Mouse (Mus musculus): ENCODE measurements at regions not wholly inside any gene's neighbourhood (a gene's known extent, or its start where the extent isn't known, plus 50 kb on each side); places are given as distances from the start of the nearest gene placed in this dataset.

GRCm38 (mm10) chr5:97218712-97219111 lies 107.3 kb upstream of the Paqr3 start:
- in situ Hi-C loops (cut with MboI; ENCODE audit: low pct_ligation_motif_present, low pct_unique_long_range_greater_than_20kb, low sequenced_read_pairs): no loop called here
- no peaks in the 10 kb centered on the region for H3K27me3 ChIP-seq (replicated peaks)

GRCm38 (mm10) chr5:97205606-97206005 lies 94.2 kb upstream of the Paqr3 start:
- in situ Hi-C loops (cut with MboI; ENCODE audit: low pct_ligation_motif_present, low pct_unique_long_range_greater_than_20kb, low sequenced_read_pairs): no loop called here

More at GRCm38 (mm10) chr5:97218712-97219111, 107.3 kb upstream of the Paqr3 start:
- dilution Hi-C loops (cut with MboI; ENCODE audit: extremely low pct_ligation_motif_present, extremely low pct_unique_long_range_greater_than_20kb, low sequenced_read_pairs): no loop called here
- H3K9ac ChIP-seq (ENCODE audit: insufficient read depth, low read depth): no peak overlapping the region
- H3K79me2 ChIP-seq (replicated peaks; ENCODE audit: control insufficient read depth, extremely low read depth, insufficient read depth, poor library complexity, severe bottlenecking): no peaks in the 10 kb centered on the region
- no peak overlapping the region for H3K4me2 ChIP-seq (ENCODE audit: insufficient read depth, low read depth, poor library complexity, severe bottlenecking)
- no peaks in the 10 kb centered on the region for H3K36me3 ChIP-seq (replicated peaks in 1 of 2; ENCODE audit: control insufficient read depth in 1 of 2, insufficient read depth in 1 of 2, low read length in 1 of 2)
- no peaks in the 10 kb centered on the region for H3K9me3 ChIP-seq (replicated peaks; ENCODE audit: low read length)
- no peak overlapping the region for H3K4me3 ChIP-seq (replicated peaks in 1 of 3; ENCODE audit: low read depth in 2 of 3, low read length in 2 of 3, poor library complexity in 1 of 3)
- no peaks in the 10 kb centered on the region; a peak in 1 of 4 replicates for H3K4me1 ChIP-seq (ENCODE audit: control insufficient read depth in 1 of 2, insufficient read depth in 2 of 2)
- DNase-seq (ENCODE audit: extremely low read depth): no peak
- no peak overlapping the region for H3K27ac ChIP-seq (ENCODE audit: insufficient read depth, low read depth)
- TF ChIP-seq ZNF384 (IDR thresholded peaks at IDR 0.05; ENCODE audit: low read depth, low read length): no peak
- TF ChIP-seq UBTF (IDR thresholded peaks at IDR 0.05; ENCODE audit: low read depth, low read length): no peak
- TF ChIP-seq PAX5 (IDR thresholded peaks at IDR 0.05; ENCODE audit: low read length): no peak
- TF ChIP-seq HCFC1 (IDR thresholded peaks at IDR 0.05; ENCODE audit: low read depth, low read length): no peak
- TF ChIP-seq CHD1 (IDR thresholded peaks at IDR 0.05; ENCODE audit: low read depth, low read length): no peak
- no peak for TF ChIP-seq POLR2A (IDR thresholded peaks at IDR 0.05; ENCODE audit: low read depth, low read length)
- no peak for TF ChIP-seq ZC3H11A (IDR thresholded peaks at IDR 0.05; ENCODE audit: low read depth, low read length)
- no peak for TF ChIP-seq TCF12 (IDR thresholded peaks at IDR 0.05; ENCODE audit: low read depth, low read length)
- TF ChIP-seq MAFK (IDR thresholded peaks at IDR 0.05; ENCODE audit: insufficient replicate concordance, low read length): no peak
- TF ChIP-seq MEF2A (IDR thresholded peaks at IDR 0.05; ENCODE audit: borderline replicate concordance, low read depth, low read length): no peak

GRCm38 (mm10) chr5:97204337-97204736 lies 92.9 kb upstream of the Paqr3 start:
- Histone ChIP-seq H3K9ac (ENCODE audit: insufficient read depth, low read depth) (no peak overlapping the region), H3K36me3 (replicated peaks in 1 of 2; ENCODE audit: control insufficient read depth in 1 of 2, insufficient read depth in 1 of 2, low read length in 1 of 2) (no peaks in the 10 kb centered on the region), H3K27me3 (replicated peaks) (no peaks in the 10 kb centered on the region), H3K9me3 (replicated peaks; ENCODE audit: low read length) (no peaks in the 10 kb centered on the region), H3K4me2 (ENCODE audit: insufficient read depth, low read depth, poor library complexity, severe bottlenecking) (no peak overlapping the region), H3K4me3 (replicated peaks in 1 of 3; ENCODE audit: low read depth in 2 of 3, low read length in 2 of 3, poor library complexity in 1 of 3) (no peak overlapping the region), H3K27ac (ENCODE audit: insufficient read depth, low read depth) (no peak overlapping the region), H3K4me1 (ENCODE audit: control insufficient read depth in 1 of 2, insufficient read depth in 2 of 2) (no peaks in the 10 kb centered on the region; a peak in 1 of 4 replicates), H3K79me2 (replicated peaks; ENCODE audit: control insufficient read depth, extremely low read depth, insufficient read depth, poor library complexity, severe bottlenecking) (no peaks in the 10 kb centered on the region)
- dilution Hi-C loops (cut with MboI; ENCODE audit: extremely low pct_ligation_motif_present, extremely low pct_unique_long_range_greater_than_20kb, low sequenced_read_pairs): no loop called here
- no peak for TF ChIP-seq MAX (IDR thresholded peaks at IDR 0.05; ENCODE audit: low read length)
- TF ChIP-seq ELF1 (IDR thresholded peaks at IDR 0.05; ENCODE audit: low read depth, low read length): no peak
- TF ChIP-seq CHD1 (IDR thresholded peaks at IDR 0.05; ENCODE audit: low read depth, low read length): no peak
- TF ChIP-seq UBTF (IDR thresholded peaks at IDR 0.05; ENCODE audit: low read depth, low read length): no peak
- TF ChIP-seq E2F4 (IDR thresholded peaks at IDR 0.05; ENCODE audit: insufficient replicate concordance, low read depth, low read length): no peak
- no peak for TF ChIP-seq PAX5 (IDR thresholded peaks at IDR 0.05; ENCODE audit: low read length)
- no peak for TF ChIP-seq POLR2AphosphoS2 (IDR thresholded peaks at IDR 0.05; ENCODE audit: low read depth, low read length)
- no peak for DNase-seq (ENCODE audit: extremely low read depth)
- in situ Hi-C loops (cut with MboI; ENCODE audit: low pct_ligation_motif_present, low pct_unique_long_range_greater_than_20kb, low sequenced_read_pairs): no loop called here

More at GRCm38 (mm10) chr5:97205606-97206005, 94.2 kb upstream of the Paqr3 start:
- TF ChIP-seq NRF1 (IDR thresholded peaks at IDR 0.05; ENCODE audit: low read depth, low read length) (no peak), BHLHE40 (IDR thresholded peaks at IDR 0.05; ENCODE audit: low read depth, low read length) (no peak)
- no peaks in the 10 kb centered on the region for H3K36me3 ChIP-seq (replicated peaks in 1 of 2; ENCODE audit: control insufficient read depth in 1 of 2, insufficient read depth in 1 of 2, low read length in 1 of 2)
- no peaks in the 10 kb centered on the region; a peak in 1 of 4 replicates for H3K4me1 ChIP-seq (ENCODE audit: control insufficient read depth in 1 of 2, insufficient read depth in 2 of 2)
- DNase-seq (ENCODE audit: extremely low read depth): no peak
- H3K9me3 ChIP-seq (replicated peaks; ENCODE audit: low read length): no peaks in the 10 kb centered on the region
- H3K4me3 ChIP-seq (replicated peaks in 1 of 3; ENCODE audit: low read depth in 2 of 3, low read length in 2 of 3, poor library complexity in 1 of 3): no peak overlapping the region
- H3K4me2 ChIP-seq (ENCODE audit: insufficient read depth, low read depth, poor library complexity, severe bottlenecking): no peak overlapping the region
- H3K27me3 ChIP-seq (replicated peaks): no peaks in the 10 kb centered on the region
- no peak overlapping the region for H3K27ac ChIP-seq (ENCODE audit: insufficient read depth, low read depth)
- dilution Hi-C loops (cut with MboI; ENCODE audit: extremely low pct_ligation_motif_present, extremely low pct_unique_long_range_greater_than_20kb, low sequenced_read_pairs): no loop called here
- H3K9ac ChIP-seq (ENCODE audit: insufficient read depth, low read depth): no peak overlapping the region
- H3K79me2 ChIP-seq (replicated peaks; ENCODE audit: control insufficient read depth, extremely low read depth, insufficient read depth, poor library complexity, severe bottlenecking): no peaks in the 10 kb centered on the region
